Mouse (Mus musculus) limb, embryonic 12.5 days (tissue): ENCODE results near the gene Rnpepl1. TPM values are rescaled to one million over a fixed set of nuclear protein-coding genes. Genes with fewer than 3 reads are reported as not detected.

Source experiments
- polyA plus RNA-seq: library from polyadenylated mRNA; unstranded; fragments of >200 nt; fragmentation: Nextera tagmentation; extraction: Ambion mirVana; gene quantifications from 2 replicates; pipeline ENCODE4 v1.2.1, GENCODE M21; 2016

Rnpepl1 gene
- polyA plus RNA-seq, 1 experiment from 2014 or later, result 38.1 TPM

Other genes starting within 250 kb of the Rnpepl1 start
- gene Gpc1, start 79.1 kb upstream of the Rnpepl1 start, polyA plus RNA-seq, result 82.2 and 87.9 TPM in 2 replicates
- gene Ankmy1, start 7.9 kb upstream of the Rnpepl1 start, polyA plus RNA-seq, result 0.40 and 0.55 TPM in 2 replicates
- 9.6 and 10.8 TPM in 2 replicates for gene Dusp28, start 3.8 kb upstream of the Rnpepl1 start, polyA plus RNA-seq
- 39.6 and 40.2 TPM in 2 replicates for gene Capn10, start 23.6 kb downstream of the Rnpepl1 start, polyA plus RNA-seq
- gene Gpr35, start 40.1 kb downstream of the Rnpepl1 start, polyA plus RNA-seq, result 0.08 and 0.20 TPM in 2 replicates
- gene Aqp12, start 95.6 kb downstream of the Rnpepl1 start, polyA plus RNA-seq, result not detected in 2 replicates
- 10.3 and 12.4 TPM in 2 replicates for gene Kif1a, start 191.2 kb downstream of the Rnpepl1 start, polyA plus RNA-seq
- not detected in 2 replicates for gene Agxt, start 224.5 kb downstream of the Rnpepl1 start, polyA plus RNA-seq